Mouse (Mus musculus): ENCODE results near the gene Hmgb2. TPM values are rescaled to one million over a fixed set of nuclear protein-coding genes. Genes with fewer than 3 reads are reported as not detected.
"Not testable (repeated sequence)": the region's sequence is repeated elsewhere in the genome, so short reads cannot be mapped to it uniquely, and the experiment has no call there.

The Hmgb2 gene
- polyA plus RNA-seq, 1 experiment from 2014 or later = 210 TPM

DNA sequence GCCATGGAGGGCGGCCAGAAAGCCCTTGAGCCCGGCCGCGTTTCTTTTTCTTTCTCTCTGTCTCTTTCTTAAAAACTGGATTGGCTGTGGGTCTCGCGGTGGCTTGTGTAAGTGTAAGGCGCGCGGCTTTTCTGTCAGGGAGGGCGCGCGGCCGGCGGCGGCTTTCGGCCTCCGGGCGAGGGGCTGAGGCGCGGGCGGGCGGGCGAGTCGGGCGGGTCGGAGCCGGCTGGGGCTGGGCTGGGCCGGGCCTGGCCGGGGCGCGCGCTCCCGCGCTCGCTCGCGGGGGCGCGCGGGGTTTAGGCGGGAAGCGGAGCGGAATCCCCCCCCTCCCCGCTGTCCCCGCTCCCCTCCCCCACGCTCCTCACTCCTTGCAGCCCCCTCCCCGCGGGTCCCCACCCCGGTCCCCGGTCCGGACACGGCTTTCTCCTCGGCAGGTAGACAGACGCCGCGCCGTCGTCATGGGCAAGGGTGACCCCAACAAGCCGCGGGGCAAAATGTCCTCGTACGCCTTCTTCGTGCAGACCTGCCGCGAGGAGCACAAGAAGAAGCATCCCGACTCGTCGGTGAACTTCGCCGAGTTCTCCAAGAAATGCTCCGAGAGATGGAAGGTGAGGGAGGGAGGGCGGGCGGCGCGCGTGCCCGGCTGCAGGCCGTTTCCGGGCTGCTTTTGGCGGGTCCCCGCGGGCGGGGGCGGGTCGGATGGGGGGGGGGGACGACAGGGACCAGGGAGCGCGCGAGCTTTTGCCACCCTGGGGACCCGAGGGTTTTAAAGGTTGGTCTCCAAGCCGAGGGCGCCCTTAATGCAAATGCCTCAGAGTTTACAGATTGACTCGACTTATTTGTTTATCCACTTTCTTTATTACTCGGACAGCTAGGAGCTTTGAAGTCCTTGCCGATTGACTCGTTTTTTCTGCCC, 692 bp downstream of the Hmgb2 start:
- ATAC-seq = peak; percentile 60
- Histone ChIP-seq H3K36me3 (peaks cover 7% of the 10 kb centered on the region; the same call in 1 of the 2 replicates), H3K4me1 (replicated peaks) (peaks cover 12% of the 10 kb centered on the region), H3K4me3 (replicated peaks) (peak overlapping the region; percentile 84), H3K4me2 (replicated peaks) (peak overlapping the region; percentile 96), H3K9ac (replicated peaks) (peak overlapping the region; percentile 96), H3K9me3 (no peaks in the 10 kb centered on the region), H3K27ac (peak overlapping the region; percentile 99), H3K27me3 (no peaks in the 10 kb centered on the region)
- WGBS = under 1% methylated on average over 72 of the region's 96 CpGs

- Histone ChIP-seq H3K4me2 (replicated peaks) (peak overlapping the region; percentile 96), H3K9ac (replicated peaks) (peak overlapping the region; percentile 96; the same call in 1 of the 2 replicates), H3K4me1 (replicated peaks) (peaks cover 12% of the 10 kb centered on the region), H3K4me3 (replicated peaks) (peak overlapping the region; percentile 84)
- ATAC-seq, H3K27ac ChIP-seq, H3K36me3 ChIP-seq, H3K9me3 ChIP-seq, H3K27me3 ChIP-seq: not testable (repeated sequence)
- 24% methylated on average over 10 of the region's 10 CpGs for WGBS
These were observed 1.5 kb downstream of the Hmgb2 start for GRCm38 (mm10) chr8:57513178-57513661.

DNA sequence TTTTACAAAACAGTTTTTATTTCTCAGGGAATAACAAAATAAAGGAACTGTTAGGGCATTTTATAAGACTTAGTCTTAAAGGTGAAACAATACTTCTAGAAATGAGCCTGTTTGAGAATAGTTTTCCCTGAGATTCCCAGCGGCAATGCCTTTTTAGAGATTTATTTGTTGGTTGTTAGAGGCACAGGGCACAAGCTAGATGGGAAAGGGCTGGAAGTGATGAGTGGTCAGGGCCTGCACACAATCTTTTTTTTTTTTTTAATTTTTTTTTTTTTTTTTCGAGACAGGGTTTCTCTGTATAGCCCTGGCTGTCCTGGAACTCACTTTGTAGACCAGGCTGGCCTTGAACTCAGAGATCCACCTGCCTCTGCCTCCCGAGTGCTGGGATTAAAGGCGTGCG, 5.0 kb downstream of the Hmgb2 start:
- not testable (repeated sequence) for H3K9me3 ChIP-seq; H3K9ac ChIP-seq (replicated peaks); H3K4me1 ChIP-seq (replicated peaks); H3K27me3 ChIP-seq; ATAC-seq; H3K36me3 ChIP-seq; H3K4me2 ChIP-seq (replicated peaks); H3K27ac ChIP-seq; H3K4me3 ChIP-seq (replicated peaks)
- 96% methylated on average over 4 of the region's 5 CpGs for WGBS

- peaks cover 7% of the 10 kb centered on the region; the same call in 1 of the 2 replicates for H3K36me3 ChIP-seq
- no peaks in the 10 kb centered on the region for H3K27me3 ChIP-seq
- WGBS = 92% methylated on average over 3 of the region's 3 CpGs
- no peaks in the 10 kb centered on the region for H3K9me3 ChIP-seq
- no peak overlapping the region for H3K27ac ChIP-seq
- H3K4me2 ChIP-seq (replicated peaks) = no peak overlapping the region
- H3K4me1 ChIP-seq (replicated peaks) = peaks cover 6% of the 10 kb centered on the region
- no peak overlapping the region for H3K4me3 ChIP-seq (replicated peaks)
- ATAC-seq = no peak
- H3K9ac ChIP-seq (replicated peaks) = no peak overlapping the region
These were observed 6.0 kb downstream of the Hmgb2 start for GRCm38 (mm10) chr8:57517723-57518122.

DNA sequence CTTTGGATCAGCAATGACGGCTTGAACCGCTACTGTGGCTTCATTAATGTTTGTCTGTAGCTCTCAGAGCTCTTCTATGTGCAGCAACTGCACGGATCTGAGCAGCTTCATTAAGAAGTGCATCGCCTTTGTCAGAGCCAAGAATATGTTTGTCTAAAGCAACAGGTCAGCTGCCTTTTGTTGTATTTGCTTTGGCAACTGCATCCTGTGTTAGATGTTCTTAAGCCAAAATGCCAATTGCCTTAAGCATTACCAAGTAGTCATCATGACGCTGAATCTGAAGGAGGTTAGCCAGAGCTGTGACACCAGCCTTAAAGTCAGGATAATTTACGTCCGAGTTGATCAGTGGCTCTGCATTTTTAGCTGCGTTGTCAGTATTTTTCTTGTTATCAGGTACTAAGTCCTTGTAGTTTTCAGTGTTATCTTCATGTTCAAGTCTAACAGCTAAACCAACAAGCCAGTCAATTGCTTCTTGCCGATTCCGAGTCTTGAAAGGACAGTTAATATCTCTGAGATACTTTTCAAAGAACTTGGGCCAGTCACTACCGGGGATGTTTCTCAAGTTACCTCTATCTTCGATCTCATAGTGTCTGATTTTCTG, 8.6 kb downstream of the Hmgb2 start:
- no peak overlapping the region for H3K9ac ChIP-seq (replicated peaks)
- no peak overlapping the region for H3K4me3 ChIP-seq (replicated peaks)
- ATAC-seq = no peak
- H3K4me2 ChIP-seq (replicated peaks) = no peak overlapping the region
- H3K9me3 ChIP-seq = no peaks in the 10 kb centered on the region
- 88% methylated on average over 12 of the region's 12 CpGs for WGBS
- peaks cover 7% of the 10 kb centered on the region; the same call in 1 of the 2 replicates for H3K36me3 ChIP-seq
- no peaks in the 10 kb centered on the region for H3K4me1 ChIP-seq (replicated peaks)
- H3K27me3 ChIP-seq = no peaks in the 10 kb centered on the region
- no peak overlapping the region for H3K27ac ChIP-seq

DNA sequence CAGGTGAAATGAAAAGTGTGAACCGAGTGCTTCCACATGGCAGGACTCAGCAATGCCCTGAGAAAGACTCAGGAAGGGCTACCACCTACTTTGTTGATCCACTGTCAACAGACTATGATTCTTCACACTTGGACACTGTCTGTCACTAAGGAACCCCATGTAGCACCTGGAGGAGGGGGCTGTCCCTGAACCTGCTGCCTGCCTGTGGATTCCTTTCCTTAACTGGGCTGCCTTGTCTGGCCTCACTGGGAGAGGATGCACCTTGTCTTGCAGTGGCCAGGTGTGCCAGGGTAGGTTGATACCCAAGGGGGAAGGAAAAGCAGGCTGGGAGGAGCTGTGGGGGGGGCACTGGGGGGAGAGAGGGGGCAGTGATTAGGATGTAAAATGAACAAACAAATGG, 16.3 kb downstream of the Hmgb2 start:
- no peak overlapping the region for H3K27ac ChIP-seq
- H3K4me2 ChIP-seq (replicated peaks) = no peak overlapping the region
- no peak overlapping the region for H3K9ac ChIP-seq (replicated peaks)
- 96% methylated on average over 1 of the region's 1 CpGs for WGBS
- H3K4me3 ChIP-seq (replicated peaks) = no peak overlapping the region
- H3K4me1 ChIP-seq (replicated peaks) = no peaks in the 10 kb centered on the region
- ATAC-seq = no peak
- no peaks in the 10 kb centered on the region for H3K9me3 ChIP-seq
- no peaks in the 10 kb centered on the region for H3K27me3 ChIP-seq
- no peaks in the 10 kb centered on the region for H3K36me3 ChIP-seq

GRCm38 (mm10) chr8:57530238-57530637, 18.5 kb downstream of the Hmgb2 start:
- 86% methylated on average over 13 of the region's 13 CpGs for WGBS
- Histone ChIP-seq H3K36me3 (peaks cover 5% of the 10 kb centered on the region), H3K4me2 (replicated peaks) (no peak overlapping the region), H3K27ac (no peak overlapping the region), H3K4me1 (replicated peaks) (no peaks in the 10 kb centered on the region), H3K9me3 (no peaks in the 10 kb centered on the region), H3K9ac (replicated peaks) (no peak overlapping the region), H3K4me3 (replicated peaks) (no peak overlapping the region), H3K27me3 (no peaks in the 10 kb centered on the region)
- 0 out of 2 replicates have a peak, but pooled peaks have one; percentile 7 for ATAC-seq

DNA sequence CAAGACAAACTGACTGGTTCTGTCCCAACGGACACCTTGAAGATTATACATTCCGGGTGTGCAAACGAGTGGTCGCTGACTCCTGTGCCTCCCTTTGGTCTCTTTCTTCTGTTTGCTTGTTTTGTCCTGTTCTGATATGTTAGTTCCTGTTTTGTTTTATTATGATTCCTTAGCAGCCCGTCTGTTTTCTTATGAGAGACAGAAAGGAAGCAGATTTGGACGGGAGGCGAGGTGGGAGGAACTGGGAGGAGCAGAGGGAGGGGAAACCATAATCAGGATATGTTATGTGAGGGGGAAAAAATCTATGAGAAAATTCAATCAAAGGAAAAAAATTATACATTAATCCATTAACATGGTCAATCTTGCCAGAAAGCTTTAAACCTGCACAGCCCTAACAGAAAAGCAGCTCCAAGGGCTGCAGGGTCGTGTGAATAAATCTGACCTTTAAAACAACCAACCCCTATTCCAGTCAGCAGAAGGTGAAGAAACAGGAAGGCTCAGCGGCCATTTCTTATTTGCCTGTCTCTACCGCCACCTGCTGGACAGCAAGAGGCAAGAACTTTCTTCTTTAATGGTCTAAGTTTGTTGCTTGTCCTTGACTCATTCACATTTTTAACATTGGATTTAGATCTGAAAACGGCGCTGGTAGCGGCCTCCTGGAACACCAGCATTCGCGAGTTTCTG, 19.1 kb downstream of the Hmgb2 start:
- no peak overlapping the region for H3K4me2 ChIP-seq (replicated peaks)
- no peaks in the 10 kb centered on the region for H3K9me3 ChIP-seq
- 28% methylated on average over 15 of the region's 15 CpGs for WGBS
- H3K27me3 ChIP-seq = no peaks in the 10 kb centered on the region
- peak; percentile 79 for ATAC-seq
- no peak overlapping the region for H3K9ac ChIP-seq (replicated peaks)
- no peaks in the 10 kb centered on the region for H3K4me1 ChIP-seq (replicated peaks)
- H3K27ac ChIP-seq = no peak overlapping the region
- H3K36me3 ChIP-seq = peaks cover 8% of the 10 kb centered on the region
- no peak overlapping the region for H3K4me3 ChIP-seq (replicated peaks)

DNA sequence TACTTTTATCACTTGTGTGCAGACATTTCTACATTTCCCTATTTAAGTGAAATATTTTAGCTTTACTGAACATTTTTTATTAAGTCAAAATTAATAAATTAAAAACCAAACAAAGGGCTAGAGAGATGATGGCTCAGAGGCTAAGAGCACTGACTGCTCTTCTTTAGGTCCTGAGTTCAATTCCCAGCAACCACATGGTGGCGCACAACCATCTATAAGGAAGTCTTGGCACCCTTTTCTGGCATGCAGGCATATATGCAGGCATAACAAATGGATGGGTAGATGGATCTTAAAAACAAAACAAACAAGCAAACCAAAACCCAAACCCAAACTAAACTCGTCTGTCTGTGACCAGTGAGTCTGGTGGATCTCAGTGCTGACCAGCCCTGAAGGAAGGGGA, 20.5 kb downstream of the Hmgb2 start:
- no peaks in the 10 kb centered on the region for H3K27me3 ChIP-seq
- H3K27ac ChIP-seq = no peak overlapping the region
- H3K4me1 ChIP-seq (replicated peaks) = no peaks in the 10 kb centered on the region
- H3K9ac ChIP-seq (replicated peaks) = no peak overlapping the region
- ATAC-seq = no peak
- H3K9me3 ChIP-seq = no peaks in the 10 kb centered on the region
- H3K36me3 ChIP-seq = peaks cover 15% of the 10 kb centered on the region
- no peak overlapping the region for H3K4me2 ChIP-seq (replicated peaks)
- 61% methylated on average over 2 of the region's 2 CpGs for WGBS
- no peak overlapping the region for H3K4me3 ChIP-seq (replicated peaks)

- no peak overlapping the region for H3K4me2 ChIP-seq (replicated peaks)
- 93% methylated on average over 4 of the region's 4 CpGs for WGBS
- H3K9ac ChIP-seq (replicated peaks) = no peak overlapping the region
- H3K9me3 ChIP-seq = no peaks in the 10 kb centered on the region
- no peak overlapping the region for H3K27ac ChIP-seq
- no peaks in the 10 kb centered on the region for H3K4me1 ChIP-seq (replicated peaks)
- H3K36me3 ChIP-seq = peaks cover 15% of the 10 kb centered on the region
- no peaks in the 10 kb centered on the region for H3K27me3 ChIP-seq
- no peak overlapping the region for H3K4me3 ChIP-seq (replicated peaks)
- no peak for ATAC-seq
These were observed 21.4 kb downstream of the Hmgb2 start for GRCm38 (mm10) chr8:57533106-57533505.

GRCm38 (mm10) chr8:57534495-57534894, 22.8 kb downstream of the Hmgb2 start:
- no peaks in the 10 kb centered on the region for H3K9me3 ChIP-seq
- H3K9ac ChIP-seq (replicated peaks) = no peak overlapping the region
- H3K4me1 ChIP-seq (replicated peaks) = no peaks in the 10 kb centered on the region
- H3K36me3 ChIP-seq = peaks cover 15% of the 10 kb centered on the region
- no peak overlapping the region for H3K4me3 ChIP-seq (replicated peaks)
- no peak for ATAC-seq
- no peak overlapping the region for H3K27ac ChIP-seq
- no peak overlapping the region for H3K4me2 ChIP-seq (replicated peaks)
- no peaks in the 10 kb centered on the region for H3K27me3 ChIP-seq
- 81% methylated on average over 4 of the region's 4 CpGs for WGBS

DNA sequence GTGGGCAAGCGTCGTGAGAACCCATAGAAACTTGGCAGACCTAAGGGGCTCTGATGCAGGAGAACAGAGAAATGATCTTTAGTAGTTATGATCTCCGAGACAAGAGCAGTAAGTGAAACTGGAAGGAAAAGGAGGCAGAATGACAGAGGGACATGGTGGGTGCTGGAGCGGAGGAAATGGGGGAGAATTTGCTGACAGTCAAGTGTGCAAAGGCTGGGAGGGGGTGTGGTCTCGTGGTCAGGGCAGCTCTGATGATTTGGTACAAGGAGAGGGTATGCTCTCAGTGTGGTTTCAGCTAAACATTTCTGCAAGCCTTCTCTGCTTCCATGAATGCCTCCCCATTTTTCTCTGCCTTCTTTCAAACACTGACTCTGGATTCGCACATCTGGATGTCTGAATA, 24.5 kb downstream of the Hmgb2 start:
- 93% methylated on average over 6 of the region's 6 CpGs for WGBS
- no peaks in the 10 kb centered on the region for H3K4me1 ChIP-seq (replicated peaks)
- H3K36me3 ChIP-seq = peaks cover 15% of the 10 kb centered on the region
- H3K4me3 ChIP-seq (replicated peaks) = no peak overlapping the region
- no peak for ATAC-seq
- no peak overlapping the region for H3K4me2 ChIP-seq (replicated peaks)
- H3K27me3 ChIP-seq = no peaks in the 10 kb centered on the region
- no peaks in the 10 kb centered on the region for H3K9me3 ChIP-seq
- no peak overlapping the region for H3K9ac ChIP-seq (replicated peaks)
- no peak overlapping the region for H3K27ac ChIP-seq
